Mouse (Mus musculus): ENCODE measurements around the gene Gsdma2.

- TF ChIP-seq CTCF (IDR thresholded peaks at IDR 0.05; ENCODE audit: insufficient read depth, low read length) = no peak
- no peak for TF ChIP-seq POLR2A (IDR thresholded peaks at IDR 0.05; ENCODE audit: borderline replicate concordance, extremely low read depth, low read depth, low read length)
Measured at GRCm38 (mm10) chr11:98682811-98683210, 36.3 kb downstream of the Gsdma2 start.
